In the genomic region with DNA sequence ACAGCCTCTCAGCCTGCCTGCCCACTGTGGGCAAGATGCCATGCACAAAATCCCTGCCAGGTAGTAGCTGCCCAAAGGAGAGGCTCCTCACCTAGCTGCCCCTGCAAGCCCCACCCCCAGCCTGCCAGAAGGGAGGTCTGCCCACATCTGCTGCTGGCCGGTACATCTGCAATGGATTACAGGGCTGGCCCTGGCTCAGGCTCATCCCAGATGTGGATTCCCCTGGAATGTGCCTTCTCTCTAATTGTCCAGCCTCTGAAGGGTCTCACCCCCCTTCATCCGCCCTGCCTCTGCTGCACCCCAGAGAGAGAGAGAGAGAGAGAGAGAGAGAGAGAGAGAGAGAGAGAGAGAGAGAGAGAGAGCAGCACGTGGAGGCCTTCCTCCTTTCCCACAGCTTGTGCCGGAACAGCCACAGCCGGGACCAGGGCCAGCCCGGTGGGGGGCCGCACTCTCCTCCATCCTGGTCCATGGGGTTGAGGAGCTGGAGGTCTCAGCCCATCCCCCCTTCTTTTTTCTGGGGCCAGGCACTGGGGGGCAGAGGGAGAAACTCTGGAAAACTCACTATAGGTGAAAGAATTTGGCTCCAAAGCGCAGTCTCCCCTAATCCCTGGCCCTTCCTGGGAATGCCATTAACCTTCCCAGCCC, we compare ENCODE assay signal across 16 mouse cellular contexts.
A peak's percentile ranks its signal among the peaks of the same experiment; 100 is the strongest.
DNase-seq lines count a peak whose midpoint lies in the region; ATAC-seq lines count a peak whose summit lies in the region.
"Had no signal": no experiment of that assay in that cellular context is flagged by ENCODE, and none has a peak within 500 bp of the region (broad histone marks: within the 10 kb centered on the region; RNA-seq: fewer than 3 reads in every experiment).

No protein-coding gene starts in this region.

- H3K4me2 ChIP-seq in neural tube, embryonic 11.5 days (ENCODE audit: low read depth): no peak overlapping the region
- H3K4me2 ChIP-seq in midbrain, embryonic 11.5 days: no peak overlapping the region
- H3K4me2 ChIP-seq: heart, embryonic 11.5 days; hindbrain, embryonic 12.5 days; midbrain, embryonic 13.5 days; neural tube, embryonic 13.5 days had no signal

- H3K9ac ChIP-seq in neural tube, embryonic 11.5 days (ENCODE audit: low read length): no peak overlapping the region
- no peak overlapping the region for H3K9ac ChIP-seq in midbrain, embryonic 11.5 days (ENCODE audit: low read length)
- H3K9ac ChIP-seq: hindbrain, embryonic 12.5 days; midbrain, embryonic 13.5 days; neural tube, embryonic 13.5 days had no signal

- no peak overlapping the region for H3K27ac ChIP-seq in neural tube, embryonic 11.5 days (ENCODE audit: low read depth, low read length)
- H3K27ac ChIP-seq in midbrain, embryonic 11.5 days (ENCODE audit: low read depth, low read length): no peak overlapping the region
- H3K27ac ChIP-seq: hindbrain, embryonic 12.5 days; midbrain, embryonic 13.5 days; neural tube, embryonic 13.5 days had no signal

- ATAC-seq in neural tube, embryonic 11.5 days (ENCODE audit: insufficient read depth, low FRiP score, low TSS enrichment): no peak
- no peak for ATAC-seq in midbrain, embryonic 11.5 days (ENCODE audit: low FRiP score)
- ATAC-seq: intestine, embryonic 16.5 days; midbrain, embryonic 13.5 days had no signal

- intact Hi-C loops in left cerebral cortex, postnatal 4 days (cut with DNase I): loop anchor here (10.0 kb wide), 1 partner anchor 525 kb away; a partner anchor contains a TSS

- no peaks in the 10 kb centered on the region for H3K36me3 ChIP-seq in neural tube, embryonic 11.5 days (ENCODE audit: control insufficient read depth, insufficient read depth, low read length)
- H3K36me3 ChIP-seq in midbrain, embryonic 11.5 days (ENCODE audit: control insufficient read depth, insufficient read depth, low read length): no peaks in the 10 kb centered on the region
- H3K36me3 ChIP-seq: hindbrain, embryonic 12.5 days; midbrain, embryonic 13.5 days; neural tube, embryonic 13.5 days had no signal

- peaks cover 6% of the 10 kb centered on the region; the same call in 1 of the 2 replicates for H3K27me3 ChIP-seq in neural tube, embryonic 11.5 days (ENCODE audit: control insufficient read depth, insufficient read depth, low read length)
- H3K27me3 ChIP-seq in midbrain, embryonic 11.5 days (ENCODE audit: control insufficient read depth, insufficient read depth, low read length): peaks cover 19% of the 10 kb centered on the region

- 40% methylated on average over 8 of the region's 8 CpGs for WGBS in neural tube, embryonic 11.5 days
- WGBS in midbrain, embryonic 11.5 days: 48% methylated on average over 6 of the region's 8 CpGs

- H3K4me3 ChIP-seq in neural tube, embryonic 11.5 days (ENCODE audit: low read depth, low read length): no peak overlapping the region
- no peak overlapping the region for H3K4me3 ChIP-seq in midbrain, embryonic 11.5 days (ENCODE audit: low read depth, low read length)
- H3K4me3 ChIP-seq: hindbrain, embryonic 12.5 days; midbrain, embryonic 13.5 days; neural tube, embryonic 13.5 days had no signal

- no peaks in the 10 kb centered on the region for H3K4me1 ChIP-seq in neural tube, embryonic 11.5 days (ENCODE audit: control insufficient read depth, insufficient read depth, low read length)
- H3K4me1 ChIP-seq in midbrain, embryonic 11.5 days (ENCODE audit: control insufficient read depth, insufficient read depth, low read length): peaks cover 4% of the 10 kb centered on the region; the same call in 1 of the 2 replicates
- H3K4me1 ChIP-seq: hindbrain, embryonic 12.5 days; midbrain, embryonic 13.5 days; neural tube, embryonic 13.5 days had no signal

- peak; percentile 12 for DNase-seq in left cerebral cortex, postnatal 4 days
- DNase-seq in left cerebral cortex, adult 9 months (ENCODE audit: low spot score in 2 of 2): no peak
- peak; percentile 49 for DNase-seq in embryo, embryonic 11 days
- DNase-seq in gastrocnemius, postnatal 10 days: peak; percentile 16
- DNase-seq in neural tube, embryonic 11.5 days (ENCODE audit: low spot score): peak; percentile 28
- no peak for DNase-seq in right cerebral cortex, adult 18-20 months
- no peak for DNase-seq in midbrain, embryonic 11.5 days (ENCODE audit: low spot score, missing footprints)
- no peak for DNase-seq in adrenal gland, postnatal 14 days
- DNase-seq: cerebellum, adult 18-20 months; lung, adult 2 months; thymus, postnatal 36 days had no signal

- H3K9me3 ChIP-seq in neural tube, embryonic 11.5 days (ENCODE audit: control insufficient read depth, low read length): no peaks in the 10 kb centered on the region
- no peaks in the 10 kb centered on the region for H3K9me3 ChIP-seq in midbrain, embryonic 11.5 days (ENCODE audit: control insufficient read depth, low read length)
- H3K9me3 ChIP-seq: hindbrain, embryonic 12.5 days; midbrain, embryonic 13.5 days; neural tube, embryonic 13.5 days had no signal

Comparison
In these comparisons a context has a peak if more than half of its experiments do, and no peak if none do; other contexts are left out.
1. DNase-seq: peak in left cerebral cortex, postnatal 4 days (single experiment), embryo, embryonic 11 days (single experiment), gastrocnemius, postnatal 10 days (single experiment) and neural tube, embryonic 11.5 days (single experiment); none in left cerebral cortex, adult 9 months (0 of 2), right cerebral cortex, adult 18-20 months (single experiment), midbrain, embryonic 11.5 days (single experiment) and adrenal gland, postnatal 14 days (single experiment).